Mouse (Mus musculus) hindbrain, embryonic 11.5 days (tissue): ENCODE data around the gene Cfap54. TPM values are rescaled to one million over a fixed set of nuclear protein-coding genes. Genes with fewer than 3 reads are reported as not detected.
A peak's percentile ranks its signal among the peaks of the same experiment; 100 is the strongest.

ENCODE experiments used
- ATAC-seq: fragments of 200-750 bp; cut with Nextera tagmentation; 2 replicates; pipeline ENCODE4 v1.8.0; 2017; ENCODE audit warnings: mild to moderate bottlenecking, moderate TSS enrichment, moderate library complexity; ENCODE audit not compliant: low FRiP score
- DNase-seq: peaks from one replicate; pipeline ENCODE4 v3.0.0-alpha.2; 2015; ENCODE audit warnings: low spot score
- H3K27ac ChIP-seq: fragments of 300-500 bp; sonication (generic); 2 replicates; pipeline ENCODE4 v1.5.1; 2014; ENCODE audit warnings: mild to moderate bottlenecking, low read depth, low read length
- H3K27me3 ChIP-seq: fragments of 300-500 bp; sonication (generic); 2 replicates; pipeline ENCODE4 v1.6.1; 2014; ENCODE audit warnings: mild to moderate bottlenecking, low read length, moderate library complexity, mixed read lengths; ENCODE audit not compliant: control insufficient read depth, insufficient read depth
- H3K36me3 ChIP-seq: fragments of 300-500 bp; sonication (generic); 2 replicates; pipeline ENCODE4 v1.6.1; 2014; ENCODE audit warnings: mild to moderate bottlenecking, low read length, moderate library complexity, mixed read lengths; ENCODE audit not compliant: control insufficient read depth, insufficient read depth
- H3K4me1 ChIP-seq: fragments of 300-500 bp; sonication (generic); replicated peaks from 2 replicates; pipeline ENCODE4 v1.6.1; 2014; ENCODE audit warnings: low read length, mixed read lengths; ENCODE audit not compliant: control insufficient read depth, insufficient read depth
- H3K4me2 ChIP-seq: fragments of 300-500 bp; sonication (generic); replicated peaks from 2 replicates; pipeline ENCODE4 v1.6.1; 2014; ENCODE audit warnings: mild to moderate bottlenecking, low read depth, low read length
- H3K4me3 ChIP-seq: fragments of 300-500 bp; sonication (generic); 2 replicates; pipeline ENCODE4 v1.5.1; 2014; ENCODE audit warnings: low read depth, low read length
- H3K9ac ChIP-seq: fragments of 300-500 bp; sonication (generic); 2 replicates; pipeline ENCODE4 v1.6.1; 2014; ENCODE audit warnings: low read depth, low read length
- H3K9me3 ChIP-seq: fragments of 300-500 bp; sonication (generic); 2 replicates; pipeline ENCODE4 v1.6.1; 2016; ENCODE audit warnings: low read length; ENCODE audit not compliant: control insufficient read depth
- WGBS: fragments of 180-500 bp; shearing (Covaris S2); extraction: QIAGEN DNeasy Blood & Tissue Kit; methylation state at CpG from one replicate; pipeline ENCODE4 v1.1.7; 2014; 5-methylcytosine and 5-hydroxymethylcytosine counted together
- polyA plus RNA-seq: library from polyadenylated mRNA; unstranded; fragments of >200 nt; fragmentation: Nextera tagmentation; extraction: Ambion mirVana; gene quantifications from 2 replicates; pipeline ENCODE4 v1.2.1, GENCODE M21; 2014

Gene Cfap54
- polyA plus RNA-seq, 1 experiment from 2014 or later: 2.4 TPM

DNA sequence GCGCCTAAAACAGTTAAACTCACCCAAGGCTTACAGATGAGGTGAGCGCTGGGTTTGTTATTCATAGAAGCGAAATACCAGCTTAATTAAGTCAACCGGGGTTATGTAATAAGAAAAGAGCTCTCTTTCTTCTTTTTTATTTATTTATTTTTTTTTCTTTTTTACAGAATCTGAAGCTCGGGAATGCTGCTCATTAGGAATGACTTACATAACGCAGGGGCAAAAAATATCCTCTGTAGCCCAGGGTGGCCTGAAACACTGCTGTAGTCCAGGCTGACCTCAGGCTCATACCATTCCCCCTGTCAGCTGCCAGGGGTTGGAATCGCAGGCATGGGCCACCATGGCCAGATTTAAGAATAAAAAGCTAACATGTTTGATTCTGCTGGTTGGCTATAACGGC is 5.6 kb downstream of the Cfap54 start:
- Histone ChIP-seq H3K4me1 (no peaks in the 10 kb centered on the region), H3K36me3 (no peaks in the 10 kb centered on the region), H3K9me3 (no peaks in the 10 kb centered on the region), H3K9ac (no peak overlapping the region), H3K27ac (no peak overlapping the region), H3K4me2 (no peak overlapping the region), H3K4me3 (no peak overlapping the region), H3K27me3 (no peaks in the 10 kb centered on the region)
- DNase-seq (no peak), ATAC-seq (no peak)
- 83% methylated on average over 8 of the region's 8 CpGs for WGBS

DNA sequence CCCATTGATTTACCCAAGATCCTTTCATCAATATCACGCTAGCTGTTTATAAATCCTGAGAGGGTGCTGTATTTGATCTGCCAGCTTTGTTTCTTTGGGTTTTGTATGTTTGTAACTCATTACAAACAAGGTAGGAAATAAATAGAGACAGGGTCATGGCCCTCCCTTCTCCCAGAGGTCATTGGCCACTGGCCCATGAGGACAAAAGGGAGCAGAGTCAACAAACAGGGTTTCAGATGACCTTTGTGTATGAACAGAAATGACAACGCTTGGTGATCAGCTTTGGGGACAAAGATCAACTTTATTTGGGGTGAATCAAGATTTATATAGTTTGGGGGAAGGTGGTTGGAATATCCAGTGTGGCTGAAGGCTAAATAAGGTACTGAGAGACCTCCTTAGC is 8.6 kb downstream of the Cfap54 start:
- ATAC-seq: no peak
- Histone ChIP-seq H3K4me1 (no peaks in the 10 kb centered on the region), H3K36me3 (no peaks in the 10 kb centered on the region), H3K9ac (no peak overlapping the region), H3K4me3 (no peak overlapping the region), H3K9me3 (no peaks in the 10 kb centered on the region), H3K4me2 (no peak overlapping the region), H3K27ac (no peak overlapping the region), H3K27me3 (no peaks in the 10 kb centered on the region)
- DNase-seq: no peak
- 72% methylated on average over 2 of the region's 2 CpGs for WGBS

DNA sequence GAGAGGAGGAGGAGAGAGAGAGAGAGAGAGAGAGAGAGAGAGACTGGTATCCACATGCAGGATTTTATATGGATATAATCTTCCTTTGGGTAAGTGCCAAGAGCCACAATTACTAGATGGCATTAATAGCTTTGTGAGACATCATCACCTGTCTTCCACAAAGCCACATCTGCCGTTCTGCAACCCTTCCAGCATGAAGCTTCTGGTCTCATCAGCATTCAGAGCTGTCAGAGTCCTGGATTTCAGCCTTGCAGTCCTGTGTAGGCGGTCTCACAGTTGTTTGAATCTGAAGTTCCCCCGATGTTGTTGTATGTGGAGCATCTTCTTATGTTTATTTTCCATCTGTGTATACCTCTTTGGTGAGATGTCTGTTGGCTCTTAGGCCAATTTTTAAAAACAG is 9.7 kb downstream of the Cfap54 start:
- ATAC-seq (no peak), DNase-seq (no peak)
- WGBS: 90% methylated on average over 3 of the region's 3 CpGs
- Histone ChIP-seq H3K4me2 (no peak overlapping the region), H3K27me3 (no peaks in the 10 kb centered on the region), H3K4me1 (no peaks in the 10 kb centered on the region), H3K9me3 (no peaks in the 10 kb centered on the region), H3K4me3 (no peak overlapping the region), H3K9ac (no peak overlapping the region), H3K36me3 (no peaks in the 10 kb centered on the region), H3K27ac (no peak overlapping the region)

DNA sequence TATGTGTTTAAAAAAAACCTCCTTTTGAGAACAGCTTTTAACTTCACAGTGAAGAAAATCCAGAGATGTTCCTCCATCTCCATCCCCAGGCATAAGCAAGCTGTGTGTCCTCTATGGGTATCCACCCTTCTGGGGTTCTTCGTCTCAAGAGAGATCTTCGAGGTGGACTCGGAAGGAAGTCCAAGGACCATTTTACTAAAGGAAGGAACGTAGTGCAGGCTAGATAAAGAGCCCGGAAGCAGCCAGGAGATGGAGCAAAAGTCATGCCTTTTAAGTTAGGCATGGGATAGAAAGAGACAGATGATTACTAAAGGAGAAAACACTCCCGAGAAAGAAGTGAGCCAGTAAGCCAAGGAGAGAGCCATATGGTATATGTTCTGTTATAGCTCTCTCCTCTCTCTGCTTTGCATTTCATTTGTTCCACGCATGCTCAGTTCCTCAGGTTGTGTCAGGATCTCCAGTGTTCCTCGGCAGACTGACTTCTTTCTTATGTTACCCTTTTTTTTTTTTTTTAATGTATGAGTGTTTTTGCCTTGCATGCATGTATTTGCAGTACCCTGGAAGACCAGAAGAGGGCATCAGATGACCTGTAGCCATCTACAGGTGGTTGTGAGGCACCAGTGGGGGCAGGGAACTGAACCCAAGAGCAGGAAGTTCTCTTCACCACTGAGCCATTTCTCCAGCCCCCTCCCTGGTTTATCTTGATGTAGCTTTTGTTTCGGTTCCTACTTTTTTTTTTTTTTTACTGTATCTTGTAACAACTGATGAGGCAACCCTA is 11.1 kb downstream of the Cfap54 start:
- no peak overlapping the region for H3K4me3 ChIP-seq
- DNase-seq: peak; percentile 52
- no peak for ATAC-seq
- 74% methylated on average over 9 of the region's 9 CpGs for WGBS
- no peaks in the 10 kb centered on the region for H3K27me3 ChIP-seq
- H3K4me2 ChIP-seq: no peak overlapping the region
- H3K27ac ChIP-seq: no peak overlapping the region
- no peak overlapping the region for H3K9ac ChIP-seq
- no peaks in the 10 kb centered on the region for H3K4me1 ChIP-seq
- H3K36me3 ChIP-seq: no peaks in the 10 kb centered on the region
- no peaks in the 10 kb centered on the region for H3K9me3 ChIP-seq

DNA sequence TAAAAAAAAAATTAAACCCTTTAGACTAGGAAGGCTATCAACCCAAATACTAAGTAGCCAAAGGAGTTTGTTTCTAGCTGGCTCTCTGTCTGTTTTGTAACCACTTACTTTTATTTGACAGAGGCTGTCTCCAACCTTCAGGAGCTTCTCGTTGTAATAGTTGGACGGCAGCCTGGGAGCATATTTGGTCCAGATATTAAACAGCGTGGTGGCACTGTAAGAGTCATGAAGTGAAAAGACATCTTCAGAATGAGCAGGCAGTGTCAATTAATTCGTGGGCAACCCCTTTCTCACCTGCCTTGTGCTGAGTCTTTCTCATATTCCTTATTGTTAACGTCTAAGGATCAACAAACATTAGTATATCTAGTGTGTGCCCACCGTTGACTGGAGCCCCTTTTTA is 11.7 kb downstream of the Cfap54 start:
- Histone ChIP-seq H3K27me3 (no peaks in the 10 kb centered on the region), H3K36me3 (no peaks in the 10 kb centered on the region), H3K4me2 (no peak overlapping the region), H3K4me3 (no peak overlapping the region), H3K4me1 (no peaks in the 10 kb centered on the region), H3K9ac (no peak overlapping the region), H3K27ac (no peak overlapping the region), H3K9me3 (no peaks in the 10 kb centered on the region)
- ATAC-seq (no peak), DNase-seq (no peak)
- 89% methylated on average over 6 of the region's 6 CpGs for WGBS

DNA sequence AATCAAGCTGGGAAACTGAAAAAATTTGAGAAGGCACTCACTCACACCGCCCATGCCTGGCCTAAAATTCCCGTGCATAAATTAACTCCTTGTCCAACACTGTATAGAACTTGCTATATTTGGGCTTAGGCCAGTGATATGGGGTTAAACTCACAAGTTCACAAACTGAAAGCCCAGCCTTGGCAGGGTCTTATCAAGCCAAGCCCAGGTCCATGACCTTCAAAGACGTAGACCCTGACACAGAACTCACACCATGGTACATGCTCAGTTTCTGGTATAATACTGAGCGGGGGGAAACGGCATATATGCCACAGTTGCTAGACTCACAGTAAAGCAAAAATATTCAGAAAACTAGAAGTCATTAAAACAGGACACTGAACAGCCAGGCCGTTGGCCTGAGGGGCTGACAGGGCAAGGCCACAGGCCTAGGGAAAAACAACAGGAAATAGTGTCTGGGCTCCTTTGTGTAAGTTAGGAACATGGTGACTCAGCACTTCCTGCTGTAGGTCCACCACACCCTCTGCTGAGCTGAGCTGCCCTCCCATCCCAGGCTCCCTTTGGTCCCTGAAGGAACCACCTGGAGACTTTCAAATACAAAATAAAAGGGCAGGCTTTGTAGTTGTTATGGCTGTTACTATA is 12.3 kb downstream of the Cfap54 start:
- Histone ChIP-seq H3K27ac (no peak overlapping the region), H3K36me3 (no peaks in the 10 kb centered on the region)

DNA sequence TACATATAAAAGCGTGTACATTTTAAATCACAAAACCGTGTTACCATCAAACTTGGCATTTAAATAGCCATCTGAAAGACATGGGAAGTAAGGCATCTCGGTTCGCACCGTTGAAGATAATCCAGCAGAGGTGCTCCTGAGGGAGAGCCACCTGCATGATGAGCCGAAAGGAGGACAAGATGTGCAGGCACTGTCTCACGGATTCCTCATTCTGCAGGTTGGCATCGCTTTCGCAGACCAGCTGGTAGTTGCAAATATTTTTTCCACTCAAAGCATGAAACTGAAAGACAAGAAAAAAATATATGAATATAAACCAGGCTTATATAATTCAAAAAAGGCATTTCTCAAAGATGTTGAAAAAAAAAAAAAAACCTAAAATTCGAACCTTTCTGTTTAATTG is 16.4 kb downstream of the Cfap54 start:
- H3K9ac ChIP-seq: no peak overlapping the region
- H3K9me3 ChIP-seq: no peaks in the 10 kb centered on the region
- no peak overlapping the region for H3K27ac ChIP-seq
- 88% methylated on average over 10 of the region's 10 CpGs for WGBS
- ATAC-seq (no peak), DNase-seq (no peak)
- no peaks in the 10 kb centered on the region for H3K36me3 ChIP-seq
- H3K4me2 ChIP-seq: no peak overlapping the region
- H3K27me3 ChIP-seq: no peaks in the 10 kb centered on the region
- no peak overlapping the region for H3K4me3 ChIP-seq
- H3K4me1 ChIP-seq: no peaks in the 10 kb centered on the region

More for the DNA sequence above, 12.3 kb downstream of the Cfap54 start:
- no peak for ATAC-seq
- Histone ChIP-seq H3K4me3 (no peak overlapping the region), H3K4me2 (no peak overlapping the region), H3K27me3 (no peaks in the 10 kb centered on the region), H3K9me3 (no peaks in the 10 kb centered on the region), H3K9ac (no peak overlapping the region), H3K4me1 (no peaks in the 10 kb centered on the region)
- WGBS: 83% methylated on average over 6 of the region's 6 CpGs
- no peak for DNase-seq

DNA sequence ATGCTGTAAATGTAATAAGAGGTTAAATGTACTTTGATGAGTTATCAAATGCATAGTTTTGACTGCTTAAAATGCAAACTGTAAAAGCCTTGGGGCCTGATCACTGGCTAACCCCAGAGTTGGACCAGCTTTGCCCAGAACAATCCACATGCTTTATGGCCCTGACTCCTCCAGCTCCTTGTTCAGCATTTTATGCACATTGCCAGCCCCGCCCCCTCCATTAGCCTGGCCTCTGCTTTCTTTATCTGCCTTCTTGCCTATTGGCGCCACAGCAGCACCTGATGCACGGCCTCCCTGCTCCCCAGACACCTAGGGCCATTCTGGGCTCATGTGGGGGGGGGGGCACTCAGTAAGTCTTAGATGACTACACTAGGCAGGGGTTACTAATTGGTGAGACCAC is 17.8 kb downstream of the Cfap54 start:
- no peaks in the 10 kb centered on the region for H3K36me3 ChIP-seq
- H3K27me3 ChIP-seq: no peaks in the 10 kb centered on the region
- 58% methylated on average over 3 of the region's 3 CpGs for WGBS
- no peak overlapping the region for H3K9ac ChIP-seq
- no peaks in the 10 kb centered on the region for H3K9me3 ChIP-seq
- no peak overlapping the region for H3K4me2 ChIP-seq
- H3K4me1 ChIP-seq: no peaks in the 10 kb centered on the region
- no peak overlapping the region for H3K4me3 ChIP-seq
- ATAC-seq (no peak), DNase-seq (no peak)
- H3K27ac ChIP-seq: no peak overlapping the region

DNA sequence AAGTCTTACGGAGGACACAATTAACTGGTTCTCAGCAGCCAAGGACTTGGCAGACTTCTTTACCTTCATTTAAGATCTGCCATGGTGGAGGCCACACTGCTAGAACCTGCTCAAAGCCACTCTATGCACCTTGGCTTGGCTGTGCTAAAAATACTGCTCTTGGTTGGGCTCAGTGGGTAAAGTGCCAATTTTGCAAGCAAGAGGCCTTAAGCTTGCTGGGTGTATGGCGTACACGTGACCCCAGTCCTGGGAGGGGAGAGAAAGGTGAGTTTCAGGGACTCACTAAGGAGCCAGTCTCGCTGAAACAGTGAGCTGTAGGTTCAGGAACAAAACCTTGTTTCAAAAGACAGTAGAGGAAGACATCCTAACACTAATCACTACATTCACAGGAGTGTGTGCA is 19.0 kb downstream of the Cfap54 start:
- Histone ChIP-seq H3K27me3 (no peaks in the 10 kb centered on the region), H3K9ac (no peak overlapping the region), H3K36me3 (no peaks in the 10 kb centered on the region), H3K4me2 (no peak overlapping the region), H3K27ac (no peak overlapping the region), H3K4me3 (no peak overlapping the region), H3K4me1 (no peaks in the 10 kb centered on the region), H3K9me3 (no peaks in the 10 kb centered on the region)
- DNase-seq (no peak), ATAC-seq (no peak)
- 87% methylated on average over 4 of the region's 4 CpGs for WGBS
